Mouse (Mus musculus) C2C12 (cell line): ENCODE data around the gene Nck1.

Experiments used
- CTCF ChIP-seq: IDR thresholded peaks from one replicate; pipeline ENCODE4 v1.5.1; 2011; ENCODE audit not compliant: control insufficient read depth, insufficient read depth, insufficient read length
- MYOD1 ChIP-seq: IDR thresholded peaks from one replicate; pipeline ENCODE4 v1.6.1; 2011; ENCODE audit warnings: low read depth; ENCODE audit not compliant: control insufficient read depth, insufficient read length

GRCm38 (mm10) chr9:100546594-100546910 is 618 bp upstream of the Nck1 start:
- TF ChIP-seq MYOD1, result no peak
- no peak for TF ChIP-seq CTCF
